Mouse (Mus musculus) cerebellum, postnatal 10 days (tissue): ENCODE measurements around the gene Bicral.
"Not testable (repeated sequence)": the region's sequence is repeated elsewhere in the genome, so short reads cannot be mapped to it uniquely, and the experiment has no call there.

ENCODE experiments used
- DNase-seq, 2 experiments: peaks; one replicate each; pipeline ENCODE4 v3.0.0; 2021; ENCODE audit warnings: mixed read lengths in 2 of 2

Bicral gene

GRCm38 (mm10) chr17:46792963-46793362, 65.3 kb downstream of the Bicral start:
- no peak for DNase-seq

- DNase-seq, result not testable (repeated sequence)
Observed at GRCm38 (mm10) chr17:46787974-46788373, 70.3 kb downstream of the Bicral start.

GRCm38 (mm10) chr17:46786952-46787351, 71.3 kb downstream of the Bicral start:
- DNase-seq, result no peak

GRCm38 (mm10) chr17:46783222-46783565, 75.1 kb downstream of the Bicral start:
- DNase-seq, result no peak

- peak; percentile 94 to 96 for DNase-seq
Observed at GRCm38 (mm10) chr17:46782341-46783221, 75.7 kb downstream of the Bicral start, which contains the start of gene Rpl7l1. Rpl7l1 (minus strand) TSS chr17:46782672.

GRCm38 (mm10) chr17:46781876-46782275, 76.4 kb downstream of the Bicral start:
- peak in 1 of 2 experiments; percentile 44 for DNase-seq

- DNase-seq, result no peak
Observed at GRCm38 (mm10) chr17:46776087-46776486, 82.2 kb downstream of the Bicral start.

- no peak for DNase-seq
Observed at GRCm38 (mm10) chr17:46775070-46775469, 83.2 kb downstream of the Bicral start.

- no peak for DNase-seq
Observed at GRCm38 (mm10) chr17:46774131-46774472, 84.2 kb downstream of the Bicral start.

GRCm38 (mm10) chr17:46773278-46774130, 84.8 kb downstream of the Bicral start:
- peak; percentile 50 to 53 for DNase-seq

GRCm38 (mm10) chr17:46772404-46773277, 85.6 kb downstream of the Bicral start, which contains the start of gene 2310039H08Rik:
2310039H08Rik (plus strand) TSS chr17:46772635.
- DNase-seq, result peak; percentile 89 to 90

GRCm38 (mm10) chr17:46772038-46772403, 86.3 kb downstream of the Bicral start:
- no peak for DNase-seq

GRCm38 (mm10) chr17:46771616-46772015, 86.7 kb downstream of the Bicral start:
- peak; percentile 34 to 44 for DNase-seq

GRCm38 (mm10) chr17:46771025-46771424, 87.3 kb downstream of the Bicral start:
- DNase-seq, result peak; percentile 15 to 49

GRCm38 (mm10) chr17:46770546-46770945, 87.7 kb downstream of the Bicral start:
- DNase-seq, result no peak

GRCm38 (mm10) chr17:46767868-46768267, 90.4 kb downstream of the Bicral start:
- peak; percentile 40 to 48 for DNase-seq

GRCm38 (mm10) chr17:46764916-46765315, 93.4 kb downstream of the Bicral start:
- DNase-seq, result not testable (repeated sequence)

GRCm38 (mm10) chr17:46763544-46763943, 94.7 kb downstream of the Bicral start, which contains the start of gene Ptcra:
Ptcra (minus strand) TSS chr17:46763712.
- DNase-seq, result no peak

GRCm38 (mm10) chr17:46758753-46759152, 99.5 kb downstream of the Bicral start:
- DNase-seq, result no peak

- peak; percentile 98 to 99 for DNase-seq
Observed at GRCm38 (mm10) chr17:46751794-46752556, 106.3 kb downstream of the Bicral start, which contains the start of gene Cnpy3. Cnpy3 (minus strand) TSS chr17:46752214.

GRCm38 (mm10) chr17:46751056-46751793, 107.1 kb downstream of the Bicral start:
- DNase-seq, result peak in 1 of 2 experiments; percentile 19
